Mouse (Mus musculus): ENCODE data around the gene Slc1a7.

GRCm38 (mm10) chr4:108057247-108057646 is 89.1 kb downstream of the Slc1a7 start:
- TF ChIP-seq CTCF (IDR thresholded peaks at IDR 0.05) = no peak
- no peak for TF ChIP-seq EP300 (IDR thresholded peaks at IDR 0.05; ENCODE audit: insufficient read depth, low read depth, low read length)
- TF ChIP-seq POLR2A (IDR thresholded peaks at IDR 0.05; ENCODE audit: insufficient read depth, low read depth, low read length) = no peak
